Mouse (Mus musculus): ENCODE results near the gene Tcf7l2.

The Tcf7l2 gene

GRCm38 (mm10) chr19:55855571-55855970 lies 114.0 kb downstream of the Tcf7l2 start:
- no peak for DNase-seq (ENCODE audit: extremely low read depth, low read depth)

GRCm38 (mm10) chr19:55857328-55857727 lies 115.7 kb downstream of the Tcf7l2 start:
- no peak for DNase-seq (ENCODE audit: extremely low read depth, low read depth)

GRCm38 (mm10) chr19:55860009-55860743 lies 118.6 kb downstream of the Tcf7l2 start:
- DNase-seq (ENCODE audit: extremely low read depth, low read depth), result peak; percentile 31

- DNase-seq (ENCODE audit: extremely low read depth, low read depth), result peak; percentile 26
These were observed 120.1 kb downstream of the Tcf7l2 start for GRCm38 (mm10) chr19:55861746-55862145.

- DNase-seq (ENCODE audit: extremely low read depth, low read depth), result no peak
These were observed 120.9 kb downstream of the Tcf7l2 start for GRCm38 (mm10) chr19:55862559-55862958.

GRCm38 (mm10) chr19:55865049-55865448 lies 123.4 kb downstream of the Tcf7l2 start:
- DNase-seq (ENCODE audit: extremely low read depth, low read depth), result no peak

GRCm38 (mm10) chr19:55865774-55866578 lies 124.4 kb downstream of the Tcf7l2 start:
- DNase-seq (ENCODE audit: extremely low read depth, low read depth), result peak; percentile 94

GRCm38 (mm10) chr19:55867255-55867654 lies 125.6 kb downstream of the Tcf7l2 start:
- DNase-seq (ENCODE audit: extremely low read depth, low read depth), result peak; percentile 24

- DNase-seq (ENCODE audit: extremely low read depth, low read depth), result no peak
These were observed 126.3 kb downstream of the Tcf7l2 start for GRCm38 (mm10) chr19:55867905-55868304.

- DNase-seq (ENCODE audit: extremely low read depth, low read depth), result no peak
These were observed 127.0 kb downstream of the Tcf7l2 start for GRCm38 (mm10) chr19:55868597-55868996.

- DNase-seq (ENCODE audit: extremely low read depth, low read depth), result no peak
These were observed 129.2 kb downstream of the Tcf7l2 start for GRCm38 (mm10) chr19:55870825-55871224.

- DNase-seq (ENCODE audit: extremely low read depth, low read depth), result no peak
These were observed 129.9 kb downstream of the Tcf7l2 start for GRCm38 (mm10) chr19:55871496-55871895.

- no peak for DNase-seq (ENCODE audit: extremely low read depth, low read depth)
These were observed 131.6 kb downstream of the Tcf7l2 start for GRCm38 (mm10) chr19:55873221-55873620.

- DNase-seq (ENCODE audit: extremely low read depth, low read depth), result no peak
These were observed 134.9 kb downstream of the Tcf7l2 start for GRCm38 (mm10) chr19:55876501-55876900.

- peak; percentile 38 for DNase-seq (ENCODE audit: extremely low read depth, low read depth)
These were observed 135.8 kb downstream of the Tcf7l2 start for GRCm38 (mm10) chr19:55877404-55877915.

- no peak for DNase-seq (ENCODE audit: extremely low read depth, low read depth)
These were observed 139.2 kb downstream of the Tcf7l2 start for GRCm38 (mm10) chr19:55880664-55881359.

- no peak for DNase-seq (ENCODE audit: extremely low read depth, low read depth)
These were observed 144.9 kb downstream of the Tcf7l2 start for GRCm38 (mm10) chr19:55886536-55886935.

GRCm38 (mm10) chr19:55891692-55892183 lies 150.1 kb downstream of the Tcf7l2 start:
- no peak for DNase-seq (ENCODE audit: extremely low read depth, low read depth)

- no peak for DNase-seq (ENCODE audit: extremely low read depth, low read depth)
These were observed 151.9 kb downstream of the Tcf7l2 start for GRCm38 (mm10) chr19:55893557-55893956.

GRCm38 (mm10) chr19:55894396-55894795 lies 152.8 kb downstream of the Tcf7l2 start:
- no peak for DNase-seq (ENCODE audit: extremely low read depth, low read depth)

- DNase-seq (ENCODE audit: extremely low read depth, low read depth), result no peak
These were observed 153.7 kb downstream of the Tcf7l2 start for GRCm38 (mm10) chr19:55895317-55895716.
